Mouse (Mus musculus) lung, postnatal 0 days (tissue): ENCODE data around the gene Grik4.

Experiments used
- CTCF ChIP-seq: IDR thresholded peaks from 2 replicates; pipeline ENCODE4 v1.5.1; 2016; ENCODE audit warnings: antibody characterized with exemption, mild to moderate bottlenecking
- EP300 ChIP-seq: IDR thresholded peaks from 2 replicates; pipeline ENCODE4 v1.6.1; 2016; ENCODE audit warnings: antibody characterized with exemption, mild to moderate bottlenecking, control low read depth

GRCm38 (mm10) chr9:42702231-42703132 is 241.8 kb downstream of the Grik4 start:
- no peak for TF ChIP-seq CTCF
- no peak for TF ChIP-seq EP300
